Mouse (Mus musculus) midbrain, embryonic 11.5 days (tissue): ENCODE data around the gene Trim61. TPM values are rescaled to one million over a fixed set of nuclear protein-coding genes. Genes with fewer than 3 reads are reported as not detected.
"Not testable (repeated sequence)": the region's sequence is repeated elsewhere in the genome, so short reads cannot be mapped to it uniquely, and the experiment has no call there.

Experiments
- ATAC-seq: fragments of 200-750 bp; cut with Nextera tagmentation; 2 replicates; pipeline ENCODE4 v1.8.0; 2017; ENCODE audit warnings: moderate TSS enrichment, moderate library complexity; ENCODE audit not compliant: low FRiP score
- DNase-seq: peaks from one replicate; pipeline ENCODE4 v3.0.0; 2015; ENCODE audit warnings: low spot score; ENCODE audit errors: missing footprints
- H3K27ac ChIP-seq: fragments of 300-500 bp; sonication (generic); 2 replicates; pipeline ENCODE4 v1.5.1; 2014; ENCODE audit warnings: low read depth, low read length
- H3K27me3 ChIP-seq: fragments of 300-500 bp; sonication (generic); 2 replicates; pipeline ENCODE4 v1.6.1; 2014; ENCODE audit warnings: mild to moderate bottlenecking, low read length, moderate library complexity, mixed read lengths; ENCODE audit not compliant: control insufficient read depth, insufficient read depth
- H3K36me3 ChIP-seq: fragments of 300-500 bp; sonication (generic); 2 replicates; pipeline ENCODE4 v1.6.1; 2014; ENCODE audit warnings: mild to moderate bottlenecking, low read length, moderate library complexity, mixed read lengths; ENCODE audit not compliant: control insufficient read depth, insufficient read depth
- H3K4me1 ChIP-seq: fragments of 300-500 bp; sonication (generic); 2 replicates; pipeline ENCODE4 v1.6.1; 2014; ENCODE audit warnings: low read length; ENCODE audit not compliant: control insufficient read depth, insufficient read depth
- H3K4me2 ChIP-seq: fragments of 300-500 bp; sonication (generic); 2 replicates; pipeline ENCODE4 v1.6.1; 2014; ENCODE audit warnings: mild to moderate bottlenecking, moderate library complexity
- H3K4me3 ChIP-seq: fragments of 300-500 bp; sonication (generic); 2 replicates; pipeline ENCODE4 v1.5.1; 2014; ENCODE audit warnings: low read depth, low read length
- H3K9ac ChIP-seq: fragments of 300-500 bp; sonication (generic); 2 replicates; pipeline ENCODE4 v1.6.1; 2014; ENCODE audit warnings: low read length
- H3K9me3 ChIP-seq: fragments of 300-500 bp; sonication (generic); 2 replicates; pipeline ENCODE4 v1.6.1; 2016; ENCODE audit warnings: low read length; ENCODE audit not compliant: control insufficient read depth
- WGBS: fragments of 180-500 bp; shearing (Covaris S2); extraction: QIAGEN DNeasy Blood & Tissue Kit; methylation state at CpG from one replicate; pipeline ENCODE4 v1.1.7; 2014; 5-methylcytosine and 5-hydroxymethylcytosine counted together
- polyA plus RNA-seq: library from polyadenylated mRNA; unstranded; fragments of >200 nt; fragmentation: Nextera tagmentation; extraction: Ambion mirVana; gene quantifications from 2 replicates; pipeline ENCODE4 v1.2.1, GENCODE M21; 2014

Trim61 gene
- polyA plus RNA-seq, 1 experiment from 2014 or later, result not detected

- H3K27me3 ChIP-seq, result no peaks in the 10 kb centered on the region
- no peaks in the 10 kb centered on the region for H3K36me3 ChIP-seq
- no peak overlapping the region for H3K4me3 ChIP-seq
- no peaks in the 10 kb centered on the region for H3K4me1 ChIP-seq
- no peak overlapping the region for H3K27ac ChIP-seq
- ATAC-seq, result no peak
- H3K9ac ChIP-seq, result no peak overlapping the region
- no peak overlapping the region for H3K4me2 ChIP-seq
- no peaks in the 10 kb centered on the region for H3K9me3 ChIP-seq
- 77% methylated on average over 12 of the region's 12 CpGs for WGBS
- DNase-seq, result peak; percentile 69
Measured at GRCm38 (mm10) chr8:65028959-65029686, 10.8 kb upstream of the Trim61 start.

GRCm38 (mm10) chr8:65022485-65022884, 4.2 kb upstream of the Trim61 start:
- Histone ChIP-seq H3K27ac (no peak overlapping the region), H3K9me3 (no peaks in the 10 kb centered on the region), H3K27me3 (no peaks in the 10 kb centered on the region), H3K36me3 (no peaks in the 10 kb centered on the region), H3K4me3 (no peak overlapping the region), H3K4me2 (no peak overlapping the region), H3K9ac (no peak overlapping the region), H3K4me1 (no peaks in the 10 kb centered on the region)
- ATAC-seq (peak; percentile 65; the same call in 1 of the 2 replicates), DNase-seq (peak; percentile 90)
- WGBS, result 53% methylated on average over 8 of the region's 8 CpGs

GRCm38 (mm10) chr8:65007616-65008015, 10.7 kb downstream of the Trim61 start:
- not testable (repeated sequence) for H3K9ac ChIP-seq, H3K27me3 ChIP-seq, H3K27ac ChIP-seq, H3K9me3 ChIP-seq, H3K36me3 ChIP-seq, H3K4me1 ChIP-seq, H3K4me2 ChIP-seq, ATAC-seq, H3K4me3 ChIP-seq
- 84% methylated on average over 6 of the region's 6 CpGs for WGBS
- DNase-seq, result peak; percentile 26

GRCm38 (mm10) chr8:64998806-64999365, 19.4 kb downstream of the Trim61 start:
- Histone ChIP-seq H3K4me2 (no peak overlapping the region), H3K4me1 (no peaks in the 10 kb centered on the region), H3K9ac (no peak overlapping the region), H3K4me3 (no peak overlapping the region), H3K9me3 (no peaks in the 10 kb centered on the region), H3K36me3 (no peaks in the 10 kb centered on the region), H3K27me3 (no peaks in the 10 kb centered on the region), H3K27ac (no peak overlapping the region)
- no peak for ATAC-seq
- peak; percentile 60 for DNase-seq
- 84% methylated on average over 4 of the region's 4 CpGs for WGBS

- Histone ChIP-seq H3K27ac (no peak within 1 kb of the TSS), H3K27me3 (no peaks in the 10 kb centered on the region), H3K9ac (no peak within 1 kb of the TSS), H3K4me3 (no peak within 1 kb of the TSS), H3K4me1 (no peaks in the 10 kb centered on the region), H3K4me2 (no peak within 1 kb of the TSS), H3K9me3 (no peaks in the 10 kb centered on the region), H3K36me3 (no peaks in the 10 kb centered on the region)
- no peak for DNase-seq
- ATAC-seq, result no peak
- over 99% methylated on average over 4 of the region's 4 CpGs for WGBS
Measured at GRCm38 (mm10) chr8:64987731-64988130, 30.6 kb downstream of the Trim61 start, which contains the start of gene Trim75. Trim75 (minus strand) TSS chr8:64987831.

GRCm38 (mm10) chr8:64983150-64983897, 35.0 kb downstream of the Trim61 start:
- no peak overlapping the region for H3K9ac ChIP-seq
- H3K27me3 ChIP-seq, result no peaks in the 10 kb centered on the region
- no peak overlapping the region for H3K27ac ChIP-seq
- no peaks in the 10 kb centered on the region for H3K36me3 ChIP-seq
- no peak overlapping the region for H3K4me2 ChIP-seq
- H3K9me3 ChIP-seq, result no peaks in the 10 kb centered on the region
- DNase-seq (no peak), ATAC-seq (no peak)
- 78% methylated on average over 20 of the region's 20 CpGs for WGBS
- H3K4me1 ChIP-seq, result no peaks in the 10 kb centered on the region
- H3K4me3 ChIP-seq, result no peak overlapping the region

Other genes starting within 250 kb of the Trim61 start
- 18.9 and 19.4 TPM in 2 replicates for gene Klhl2, start 168.5 kb downstream of the Trim61 start, polyA plus RNA-seq
- 16.0 and 17.9 TPM in 2 replicates for gene Tmem192, start 71.3 kb downstream of the Trim61 start, polyA plus RNA-seq
- not detected in 2 replicates for gene Trim75, start 30.7 kb downstream of the Trim61 start, polyA plus RNA-seq
- not detected in 2 replicates for gene Trim60, start 61 bp upstream of the Trim61 start, polyA plus RNA-seq
- 1.3 and 2.3 TPM in 2 replicates for gene Apela, start 18.8 kb upstream of the Trim61 start, polyA plus RNA-seq
- not detected in 2 replicates for gene Gm10663, start 56.5 kb upstream of the Trim61 start, polyA plus RNA-seq
- gene BC030870, start 111.0 kb upstream of the Trim61 start, polyA plus RNA-seq, result not detected in 2 replicates